Mouse (Mus musculus): ENCODE data around the gene Prkci. TPM values are rescaled to one million over a fixed set of nuclear protein-coding genes. Genes with fewer than 3 reads are reported as not detected.

Prkci gene
- polyA plus RNA-seq (2015; fragmentation: Nextera tagmentation; extraction: Ambion mirVana), result 34.0 and 35.5 TPM in 2 replicates

- Histone ChIP-seq H3K4me2 (replicated peaks) (peak within 1 kb of the TSS; percentile 74), H3K4me3 (peak within 1 kb of the TSS; percentile 85), H3K4me1 (peaks cover 40% of the 10 kb centered on the region), H3K27me3 (no peaks in the 10 kb centered on the region), H3K36me3 (no peaks in the 10 kb centered on the region), H3K9ac (peak within 1 kb of the TSS; percentile 92), H3K27ac (peak within 1 kb of the TSS; percentile 69), H3K9me3 (no peaks in the 10 kb centered on the region)
- WGBS, result under 1% methylated on average over 43 of the region's 50 CpGs
- peak; percentile 97 for ATAC-seq (ENCODE audit: low FRiP score, low read depth)
Observed at GRCm38 (mm10) chr3:30995283-30995898, at the start of gene Prkci. Prkci (plus strand) TSS chr3:30995747.

DNA sequence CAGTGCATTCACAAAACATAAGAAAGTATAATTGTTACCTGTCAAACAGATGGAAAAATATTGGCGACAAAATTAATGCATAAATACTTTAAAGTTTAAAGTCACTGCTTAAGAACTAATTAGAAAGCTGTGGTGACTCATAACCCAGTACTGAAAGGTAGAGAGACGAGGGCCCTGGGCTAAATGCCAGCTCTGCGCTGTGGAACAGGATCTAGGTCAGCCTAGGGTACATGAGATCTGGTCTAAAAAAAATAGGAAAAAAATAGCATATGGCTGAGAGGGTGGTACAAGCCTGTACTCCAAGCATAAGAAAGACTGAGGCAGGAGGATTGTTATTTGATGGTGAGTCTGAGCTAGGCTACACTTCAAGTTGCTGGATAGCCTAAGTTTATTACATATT lies 43.9 kb upstream of the Prkci start:
- H3K27ac ChIP-seq, result no peak overlapping the region
- H3K4me1 ChIP-seq, result no peaks in the 10 kb centered on the region
- H3K27me3 ChIP-seq, result no peaks in the 10 kb centered on the region
- no peak overlapping the region for H3K9ac ChIP-seq
- peaks cover 70% of the 10 kb centered on the region for H3K36me3 ChIP-seq
- no peak overlapping the region for H3K4me2 ChIP-seq (replicated peaks)
- no peak overlapping the region for H3K4me3 ChIP-seq
- no peak for ATAC-seq (ENCODE audit: low FRiP score, low read depth)
- H3K9me3 ChIP-seq, result no peaks in the 10 kb centered on the region
- 76% methylated on average over 3 of the region's 3 CpGs for WGBS

DNA sequence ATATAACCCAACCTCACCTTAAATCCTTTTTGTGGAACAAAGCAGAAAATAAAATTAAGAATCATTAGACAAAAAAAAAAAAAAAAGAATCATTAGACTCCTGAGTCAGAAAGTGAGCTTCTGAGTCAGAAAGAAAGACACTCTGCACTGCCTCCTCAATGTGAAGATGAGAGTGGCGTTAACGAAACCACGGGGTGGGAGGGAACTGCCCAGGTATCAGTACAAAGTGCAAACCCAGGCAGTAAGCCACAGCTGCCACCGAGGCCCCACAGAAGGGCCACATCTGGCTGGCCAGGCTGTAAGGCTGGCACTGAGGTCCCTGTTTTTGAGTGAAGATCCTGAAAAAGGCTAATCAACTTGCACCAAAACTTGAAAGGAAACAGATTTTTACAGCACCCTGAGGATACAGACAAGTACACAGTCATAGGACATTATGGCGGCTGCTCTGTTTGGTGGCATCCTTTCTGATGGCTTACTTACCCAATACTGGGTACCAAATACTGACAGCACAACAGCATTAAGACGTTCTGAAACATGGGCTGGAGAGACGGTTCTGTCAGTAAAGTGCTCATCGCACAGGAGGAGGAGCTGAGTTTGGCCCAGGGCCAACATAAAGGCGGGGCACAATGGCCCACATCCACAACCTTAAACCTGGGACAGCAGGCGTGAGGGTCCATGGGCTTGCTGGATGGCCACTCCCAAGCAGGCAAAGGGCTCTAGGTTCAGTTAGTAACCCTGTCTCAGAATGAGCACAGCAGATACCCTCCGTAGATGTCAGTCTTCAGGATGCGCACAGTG lies 43.1 kb upstream of the Prkci start:
- no peak for ATAC-seq (ENCODE audit: low FRiP score, low read depth)
- Histone ChIP-seq H3K4me3 (no peak overlapping the region), H3K4me2 (replicated peaks) (no peak overlapping the region), H3K4me1 (no peaks in the 10 kb centered on the region), H3K27me3 (no peaks in the 10 kb centered on the region), H3K9ac (no peak overlapping the region), H3K27ac (no peak overlapping the region), H3K36me3 (peaks cover 69% of the 10 kb centered on the region), H3K9me3 (no peaks in the 10 kb centered on the region)
- 94% methylated on average over 12 of the region's 12 CpGs for WGBS

- Histone ChIP-seq H3K4me3 (no peak overlapping the region), H3K4me2 (replicated peaks) (no peak overlapping the region), H3K9me3 (no peaks in the 10 kb centered on the region), H3K27ac (no peak overlapping the region), H3K27me3 (no peaks in the 10 kb centered on the region), H3K4me1 (no peaks in the 10 kb centered on the region), H3K9ac (no peak overlapping the region), H3K36me3 (peaks cover 82% of the 10 kb centered on the region)
- ATAC-seq (ENCODE audit: low FRiP score, low read depth), result no peak
- WGBS, result 91% methylated on average over 6 of the region's 6 CpGs
Observed at GRCm38 (mm10) chr3:30956327-30956726, 39.2 kb upstream of the Prkci start.

GRCm38 (mm10) chr3:30958709-30959108 lies 36.8 kb upstream of the Prkci start:
- H3K36me3 ChIP-seq, result peaks cover 83% of the 10 kb centered on the region
- no peak for ATAC-seq (ENCODE audit: low FRiP score, low read depth)
- H3K4me3 ChIP-seq, result no peak overlapping the region
- H3K27ac ChIP-seq, result no peak overlapping the region
- no peaks in the 10 kb centered on the region for H3K4me1 ChIP-seq
- H3K9me3 ChIP-seq, result no peaks in the 10 kb centered on the region
- WGBS, result 89% methylated on average over 2 of the region's 2 CpGs
- no peak overlapping the region for H3K9ac ChIP-seq
- H3K4me2 ChIP-seq (replicated peaks), result no peak overlapping the region
- no peaks in the 10 kb centered on the region for H3K27me3 ChIP-seq

- no peak overlapping the region for H3K9ac ChIP-seq
- no peaks in the 10 kb centered on the region for H3K27me3 ChIP-seq
- H3K9me3 ChIP-seq, result no peaks in the 10 kb centered on the region
- 76% methylated on average over 7 of the region's 7 CpGs for WGBS
- H3K36me3 ChIP-seq, result peaks cover 85% of the 10 kb centered on the region
- ATAC-seq (ENCODE audit: low FRiP score, low read depth), result no peak
- H3K27ac ChIP-seq, result no peak overlapping the region
- H3K4me1 ChIP-seq, result no peaks in the 10 kb centered on the region
- no peak overlapping the region for H3K4me3 ChIP-seq
- no peak overlapping the region for H3K4me2 ChIP-seq (replicated peaks)
Observed at GRCm38 (mm10) chr3:30959868-30960831, 35.4 kb upstream of the Prkci start.

DNA sequence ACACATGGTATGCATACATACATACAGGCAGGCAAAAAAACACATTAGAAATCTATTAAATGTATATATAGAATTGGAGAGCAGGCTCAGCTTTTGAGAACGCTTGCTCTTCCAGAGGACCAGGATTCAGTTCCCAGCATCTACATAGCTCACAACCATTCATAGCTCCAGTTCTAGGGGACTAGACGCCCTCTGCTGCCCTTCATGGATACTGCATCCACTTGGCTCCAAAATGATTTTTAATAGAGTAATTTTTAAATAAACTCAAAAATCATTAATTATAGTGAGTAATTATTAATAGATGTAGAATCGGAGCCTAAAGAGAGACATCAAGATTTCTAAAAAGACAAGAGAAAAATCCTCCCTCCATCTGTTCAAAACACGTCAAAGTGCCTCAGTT lies 32.4 kb upstream of the Prkci start:
- H3K36me3 ChIP-seq, result peaks cover 71% of the 10 kb centered on the region
- H3K4me3 ChIP-seq, result no peak overlapping the region
- no peaks in the 10 kb centered on the region for H3K9me3 ChIP-seq
- H3K4me1 ChIP-seq, result peaks cover 5% of the 10 kb centered on the region
- 93% methylated on average over 4 of the region's 4 CpGs for WGBS
- no peak overlapping the region for H3K9ac ChIP-seq
- H3K27me3 ChIP-seq, result no peaks in the 10 kb centered on the region
- H3K4me2 ChIP-seq (replicated peaks), result no peak overlapping the region
- no peak overlapping the region for H3K27ac ChIP-seq
- ATAC-seq (ENCODE audit: low FRiP score, low read depth), result no peak

- Histone ChIP-seq H3K4me2 (replicated peaks) (no peak overlapping the region), H3K9ac (no peak overlapping the region), H3K9me3 (no peaks in the 10 kb centered on the region), H3K4me3 (no peak overlapping the region), H3K4me1 (peaks cover 6% of the 10 kb centered on the region), H3K27ac (no peak overlapping the region), H3K27me3 (no peaks in the 10 kb centered on the region), H3K36me3 (peaks cover 60% of the 10 kb centered on the region)
- no peak for ATAC-seq (ENCODE audit: low FRiP score, low read depth)
- WGBS, result 90% methylated on average over 3 of the region's 3 CpGs
Observed at GRCm38 (mm10) chr3:30964216-30964615, 31.3 kb upstream of the Prkci start.

- 93% methylated on average over 13 of the region's 13 CpGs for WGBS
- Histone ChIP-seq H3K27me3 (no peaks in the 10 kb centered on the region), H3K4me3 (no peak overlapping the region), H3K27ac (no peak overlapping the region), H3K9me3 (no peaks in the 10 kb centered on the region), H3K4me2 (replicated peaks) (no peak overlapping the region), H3K4me1 (peaks cover 14% of the 10 kb centered on the region), H3K9ac (no peak overlapping the region), H3K36me3 (peaks cover 46% of the 10 kb centered on the region)
- no peak for ATAC-seq (ENCODE audit: low FRiP score, low read depth)
Observed at GRCm38 (mm10) chr3:30965644-30966043, 29.9 kb upstream of the Prkci start.

GRCm38 (mm10) chr3:30968531-30969092 lies 26.9 kb upstream of the Prkci start:
- peak overlapping the region; percentile 65 for H3K4me2 ChIP-seq (replicated peaks)
- H3K27me3 ChIP-seq, result no peaks in the 10 kb centered on the region
- peak overlapping the region; percentile 95 for H3K9ac ChIP-seq
- peaks cover 28% of the 10 kb centered on the region for H3K36me3 ChIP-seq
- peaks cover 14% of the 10 kb centered on the region for H3K4me1 ChIP-seq
- H3K4me3 ChIP-seq, result peak overlapping the region; percentile 99
- ATAC-seq (ENCODE audit: low FRiP score, low read depth), result peak; percentile 52
- under 1% methylated on average over 42 of the region's 54 CpGs for WGBS
- no peaks in the 10 kb centered on the region for H3K9me3 ChIP-seq
- peak overlapping the region; percentile 89 for H3K27ac ChIP-seq

DNA sequence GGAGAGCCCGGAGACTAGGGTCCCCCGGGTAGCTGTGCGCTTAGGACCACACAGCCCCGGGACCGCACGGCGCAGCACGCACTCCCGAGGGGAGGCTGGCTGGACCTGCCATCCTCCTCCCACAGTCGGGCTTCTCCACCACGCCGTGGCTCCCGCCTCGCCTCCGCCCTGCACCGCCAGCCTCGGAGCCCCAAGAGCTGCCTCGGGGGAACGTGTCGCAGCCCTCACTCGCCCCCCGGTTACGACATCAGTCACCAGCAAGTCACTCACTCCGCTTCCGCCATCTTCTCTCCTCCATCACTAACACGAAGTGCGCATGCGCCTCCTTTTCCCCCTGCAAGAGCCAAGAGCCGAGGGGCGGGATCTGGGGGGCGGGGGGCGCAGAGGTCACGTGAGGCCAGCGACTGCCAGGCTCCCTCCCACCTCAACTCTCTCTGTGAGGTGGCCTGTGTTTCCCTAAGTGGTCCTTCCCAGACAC lies 26.4 kb upstream of the Prkci start, which contains the start of gene Phc3:
TSS of gene Phc3 (minus strand) at position 312 of the 478 bp plus-strand sequence.
- under 1% methylated on average over 34 of the region's 34 CpGs for WGBS
- peak within 1 kb of the TSS; percentile 89 for H3K27ac ChIP-seq
- ATAC-seq (ENCODE audit: low FRiP score, low read depth), result peak; percentile 91
- H3K9me3 ChIP-seq, result no peaks in the 10 kb centered on the region
- H3K4me1 ChIP-seq, result peaks cover 14% of the 10 kb centered on the region
- H3K36me3 ChIP-seq, result peaks cover 23% of the 10 kb centered on the region
- no peaks in the 10 kb centered on the region for H3K27me3 ChIP-seq
- peak within 1 kb of the TSS; percentile 99 for H3K4me3 ChIP-seq
- peak within 1 kb of the TSS; percentile 65 for H3K4me2 ChIP-seq (replicated peaks)
- H3K9ac ChIP-seq, result peak within 1 kb of the TSS; percentile 95
